Mouse (Mus musculus) forebrain, embryonic 13.5 days (tissue): ENCODE data around the gene 9230110F15Rik. TPM values are rescaled to one million over a fixed set of nuclear protein-coding genes. Genes with fewer than 3 reads are reported as not detected.
"Not testable (repeated sequence)": the region's sequence is repeated elsewhere in the genome, so short reads cannot be mapped to it uniquely, and the experiment has no call there.

ENCODE experiments used
- ATAC-seq: fragments of 200-750 bp; cut with Nextera tagmentation; 2 replicates; pipeline ENCODE4 v1.8.0; 2017
- H3K27ac ChIP-seq: fragments of 300-500 bp; sonication (generic); 2 replicates; pipeline ENCODE4 v1.5.1; 2015; ENCODE audit warnings: inconsistent platforms, mild to moderate bottlenecking, moderate library complexity
- H3K27me3 ChIP-seq: fragments of 300-500 bp; sonication (generic); 2 replicates; pipeline ENCODE4 v1.6.1; 2015; ENCODE audit warnings: mild to moderate bottlenecking, inconsistent platforms
- H3K36me3 ChIP-seq: fragments of 300-500 bp; sonication (generic); 2 replicates; pipeline ENCODE4 v1.6.1; 2015; ENCODE audit warnings: mild to moderate bottlenecking, inconsistent platforms; ENCODE audit not compliant: poor library complexity, severe bottlenecking
- H3K4me1 ChIP-seq: fragments of 300-500 bp; sonication (generic); 2 replicates; pipeline ENCODE4 v1.6.1; 2015; ENCODE audit warnings: inconsistent platforms
- H3K4me2 ChIP-seq: fragments of 300-500 bp; sonication (generic); 2 replicates; pipeline ENCODE4 v1.6.1; 2015; ENCODE audit warnings: inconsistent platforms, mild to moderate bottlenecking, moderate library complexity
- H3K4me3 ChIP-seq: fragments of 300-500 bp; sonication (generic); 2 replicates; pipeline ENCODE4 v1.5.1; 2015; ENCODE audit warnings: mild to moderate bottlenecking, inconsistent platforms
- H3K9ac ChIP-seq: fragments of 300-500 bp; sonication (generic); 2 replicates; pipeline ENCODE4 v1.6.1; 2015; ENCODE audit warnings: mild to moderate bottlenecking, inconsistent platforms
- H3K9me3 ChIP-seq: fragments of 300-500 bp; sonication (generic); replicated peaks from 2 replicates; pipeline ENCODE4 v1.6.1; 2016; ENCODE audit warnings: inconsistent platforms
- WGBS: fragments of 180-500 bp; shearing (Covaris S2); methylation state at CpG from one replicate; pipeline ENCODE4 v1.1.7; 2015; 5-methylcytosine and 5-hydroxymethylcytosine counted together
- polyA plus RNA-seq: library from polyadenylated mRNA; unstranded; fragments of >200 nt; fragmentation: Nextera tagmentation; extraction: Ambion mirVana; gene quantifications from 2 replicates; pipeline ENCODE4 v1.2.1, GENCODE M21; 2015

9230110F15Rik gene
- polyA plus RNA-seq, result not detected in 2 replicates

GRCm38 (mm10) chr9:35844050-35844449 lies at the start of gene 9230110F15Rik:
Gene 9230110F15Rik (minus strand): TSS chr9:35844150.
- Histone ChIP-seq H3K4me1 (no peaks in the 10 kb centered on the region), H3K4me3 (no peak within 1 kb of the TSS), H3K27ac (no peak within 1 kb of the TSS), H3K27me3 (no peaks in the 10 kb centered on the region), H3K9ac (no peak within 1 kb of the TSS), H3K36me3 (no peaks in the 10 kb centered on the region), H3K9me3 (peaks cover 4% of the 10 kb centered on the region; the same call in 1 of the 2 replicates), H3K4me2 (no peak within 1 kb of the TSS)
- ATAC-seq, result no peak
- 78% methylated on average over 1 of the region's 1 CpGs for WGBS

GRCm38 (mm10) chr9:35893112-35893511 lies 49.2 kb upstream of the 9230110F15Rik start:
- 67% methylated on average over 1 of the region's 1 CpGs for WGBS
- H3K4me1 ChIP-seq, H3K4me3 ChIP-seq, ATAC-seq, H3K9me3 ChIP-seq, H3K27me3 ChIP-seq, H3K4me2 ChIP-seq, H3K27ac ChIP-seq, H3K36me3 ChIP-seq, H3K9ac ChIP-seq: not testable (repeated sequence)

GRCm38 (mm10) chr9:35817881-35818280 lies 26.1 kb downstream of the 9230110F15Rik start:
- not testable (repeated sequence) for H3K4me1 ChIP-seq, H3K27me3 ChIP-seq, H3K4me3 ChIP-seq, H3K36me3 ChIP-seq, ATAC-seq, H3K27ac ChIP-seq, H3K9ac ChIP-seq, H3K4me2 ChIP-seq
- peaks cover 12% of the 10 kb centered on the region for H3K9me3 ChIP-seq
- 91% methylated on average over 15 of the region's 15 CpGs for WGBS

- H3K4me1 ChIP-seq, result no peaks in the 10 kb centered on the region
- H3K4me2 ChIP-seq, result no peak overlapping the region
- no peak for ATAC-seq
- H3K4me3 ChIP-seq, result no peak overlapping the region
- no peaks in the 10 kb centered on the region for H3K36me3 ChIP-seq
- no peaks in the 10 kb centered on the region for H3K27me3 ChIP-seq
- H3K27ac ChIP-seq, result no peak overlapping the region
- no peak overlapping the region for H3K9ac ChIP-seq
- peaks cover 33% of the 10 kb centered on the region for H3K9me3 ChIP-seq
Measured at GRCm38 (mm10) chr9:35798146-35798545, 45.8 kb downstream of the 9230110F15Rik start.

GRCm38 (mm10) chr9:35790001-35790400 lies 53.9 kb downstream of the 9230110F15Rik start, which contains the start of the genes Gm27235 and D730048I06Rik:
Gene Gm27235 (minus strand): TSS chr9:35790101.
Gene D730048I06Rik (minus strand): TSS chr9:35790112.
- Histone ChIP-seq H3K27me3 (no peaks in the 10 kb centered on the region), H3K4me3 (no peak within 1 kb of the TSS), H3K36me3 (no peaks in the 10 kb centered on the region), H3K9ac (no peak within 1 kb of the TSS), H3K4me1 (no peaks in the 10 kb centered on the region), H3K4me2 (no peak within 1 kb of the TSS), H3K9me3 (peaks cover 23% of the 10 kb centered on the region), H3K27ac (no peak within 1 kb of the TSS)
- 88% methylated on average over 3 of the region's 3 CpGs for WGBS
- ATAC-seq, result no peak

Other genes starting within 250 kb of the 9230110F15Rik start
- not detected in 2 replicates for gene Pate4, start 232.2 kb downstream of the 9230110F15Rik start, polyA plus RNA-seq
- not detected in 2 replicates for gene Pate3, start 195.9 kb downstream of the 9230110F15Rik start, polyA plus RNA-seq
- gene Pate1, start 156.8 kb downstream of the 9230110F15Rik start, polyA plus RNA-seq, result not detected in 2 replicates
- not detected in 2 replicates for gene Gm17677, start 103.1 kb downstream of the 9230110F15Rik start, polyA plus RNA-seq
- gene Gm17727, start 66.0 kb downstream of the 9230110F15Rik start, polyA plus RNA-seq, result not detected in 2 replicates
- gene Gm27235, start 54.0 kb downstream of the 9230110F15Rik start, polyA plus RNA-seq, result not detected in 2 replicates
- not detected in 2 replicates for gene D730048I06Rik, start 54.0 kb downstream of the 9230110F15Rik start, polyA plus RNA-seq
- not detected in 2 replicates for gene 9230113P08Rik, start 64.3 kb upstream of the 9230110F15Rik start, polyA plus RNA-seq